Mouse (Mus musculus): Measurements from ENCODE around the gene Tubgcp2.

Gene Tubgcp2

DNA sequence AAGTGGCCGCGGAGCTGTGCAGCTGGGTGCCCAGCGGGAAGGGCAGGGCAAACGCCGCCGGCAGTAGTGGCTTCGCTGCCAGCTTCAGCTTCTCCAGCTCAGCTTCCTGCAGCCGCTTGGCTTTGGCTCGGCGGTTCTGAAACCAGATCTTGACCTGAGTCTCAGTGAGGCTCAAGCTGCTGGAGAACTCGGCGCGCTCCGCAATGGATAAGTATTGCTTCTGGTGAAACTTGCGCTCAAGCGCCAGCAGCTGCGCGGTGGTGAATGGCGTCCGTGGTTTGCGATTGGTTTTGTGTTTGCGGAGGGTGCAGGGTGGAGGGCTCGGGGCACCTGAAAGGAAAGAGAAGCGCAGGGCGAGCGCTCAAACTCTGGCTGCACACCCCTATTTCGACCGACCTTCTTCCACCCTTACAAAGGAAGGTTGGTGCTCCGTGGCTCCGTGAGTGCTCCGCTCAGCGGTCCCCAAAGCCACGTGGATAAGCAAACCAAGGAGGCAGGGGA, 11.4 kb upstream of the Tubgcp2 start:
- DNase-seq (ENCODE audit: low read depth, low spot score) = no peak

DNA sequence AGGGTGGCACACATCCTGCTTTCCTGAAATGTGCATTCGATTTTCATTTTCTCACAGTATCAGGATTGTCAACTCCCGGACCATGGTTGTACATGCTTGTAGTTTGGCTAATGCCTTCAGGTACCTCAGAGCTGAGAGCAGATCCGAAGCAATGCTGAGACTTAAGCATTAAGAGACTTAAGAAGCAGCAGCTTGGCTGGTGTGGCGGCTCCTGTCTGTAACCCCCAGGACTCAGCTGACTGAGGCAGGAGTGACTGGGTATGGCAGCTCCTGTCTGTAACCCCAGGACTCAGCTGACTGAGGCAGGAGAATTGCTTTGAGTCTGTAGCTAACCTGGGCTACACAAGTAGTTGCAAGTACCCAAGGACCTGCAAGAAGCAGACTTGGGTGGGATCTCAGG, 9.1 kb upstream of the Tubgcp2 start:
- DNase-seq (ENCODE audit: low read depth, low spot score) = no peak

DNA sequence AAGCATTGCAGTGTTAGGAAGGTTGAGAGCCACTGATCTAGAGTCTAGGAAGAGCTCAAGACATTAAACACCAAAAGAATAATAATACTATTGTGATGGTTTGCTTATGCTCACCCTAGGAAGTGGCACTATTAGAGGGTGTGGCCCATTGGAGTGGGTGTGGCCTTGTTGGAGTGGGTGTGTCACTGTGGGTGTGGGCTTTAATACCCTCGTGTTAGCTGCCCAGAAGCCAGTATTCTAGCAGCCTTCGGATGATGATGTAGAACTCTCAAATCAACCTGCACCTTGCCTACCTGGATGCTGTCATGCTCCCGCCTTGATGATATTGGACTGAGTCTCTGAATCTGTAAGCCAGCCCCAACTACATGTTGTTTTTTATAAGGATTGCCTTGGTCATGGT, 6.3 kb upstream of the Tubgcp2 start:
- DNase-seq (ENCODE audit: low read depth, low spot score) = no peak

DNA sequence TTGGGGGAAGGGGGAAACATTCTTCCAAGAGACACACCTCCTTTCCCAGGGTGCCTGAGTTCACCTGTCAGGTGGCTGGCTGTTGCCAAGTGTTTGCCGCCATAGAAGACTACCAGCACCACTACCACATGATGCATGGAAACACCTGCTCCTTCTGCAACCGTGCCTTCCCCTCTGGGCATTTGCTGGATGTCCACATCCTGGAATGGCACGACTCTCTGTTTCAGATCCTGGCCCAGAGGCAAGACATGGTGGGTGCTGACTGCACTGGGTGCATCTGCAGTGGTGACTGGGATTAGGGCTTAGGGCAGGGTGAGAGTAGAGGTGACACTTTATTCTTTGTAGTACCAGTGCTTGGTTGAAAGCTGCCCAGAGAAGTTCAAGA, 694 bp upstream of the Tubgcp2 start:
- no peak for DNase-seq (ENCODE audit: low read depth, low spot score)

DNA sequence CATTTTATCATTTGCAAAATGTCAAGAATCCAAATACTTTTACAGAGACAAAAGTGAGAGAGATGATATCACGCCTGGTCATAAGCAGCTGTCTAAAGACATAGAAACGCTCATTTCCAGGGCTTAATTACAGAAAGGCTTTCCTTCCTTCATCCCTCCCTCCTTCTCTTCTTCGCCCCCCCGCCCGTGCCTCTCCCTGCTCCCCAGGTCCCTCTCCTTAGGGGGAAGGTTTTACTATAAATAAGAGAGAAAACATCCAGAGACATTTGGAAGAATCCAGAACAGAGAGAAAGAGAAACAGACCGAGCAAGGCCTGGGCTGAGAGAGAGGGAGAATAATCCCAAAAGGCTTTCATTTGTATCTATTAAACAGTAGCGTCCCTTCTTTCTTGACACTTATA, 1.0 kb downstream of the Tubgcp2 start:
- DNase-seq (ENCODE audit: low read depth, low spot score) = no peak

DNA sequence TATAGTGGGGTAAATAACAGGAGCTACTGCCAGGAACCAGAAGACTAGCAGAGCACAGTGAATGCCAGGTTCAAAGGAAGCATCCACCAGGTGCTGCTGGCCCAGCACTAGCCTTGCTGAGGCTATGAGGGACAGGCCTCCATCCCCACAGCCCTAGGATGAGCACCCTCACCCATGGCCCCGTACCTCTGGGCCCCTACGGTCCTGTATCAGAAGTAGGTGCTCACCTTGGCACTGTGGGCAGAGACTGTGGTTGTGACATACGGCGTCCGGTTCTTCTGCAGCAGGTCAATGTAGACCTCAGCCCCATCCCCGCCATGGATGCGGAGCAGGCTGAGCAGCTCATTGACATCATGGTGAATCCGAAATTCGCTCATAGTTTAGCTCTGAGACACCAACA, 3.1 kb downstream of the Tubgcp2 start:
- no peak for DNase-seq (ENCODE audit: low read depth, low spot score)

DNA sequence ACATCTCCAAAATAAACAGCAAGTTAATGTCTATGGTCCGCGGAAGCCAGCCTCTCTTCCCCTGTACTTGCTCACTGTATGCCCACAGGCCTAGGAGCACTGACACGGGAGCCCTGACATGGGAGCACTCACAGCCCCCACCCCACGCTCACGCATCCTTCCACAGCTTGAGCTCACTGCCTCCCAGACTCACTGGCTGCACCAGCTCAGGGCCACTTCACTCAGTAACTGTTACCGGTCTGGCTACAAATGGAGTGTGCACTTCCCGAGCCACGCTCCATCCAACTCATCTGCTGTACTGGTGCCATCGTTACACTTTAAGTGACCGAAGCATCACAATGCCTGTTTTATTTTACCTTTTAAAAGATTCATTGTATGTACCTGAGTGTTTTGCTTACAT, 4.1 kb downstream of the Tubgcp2 start:
- DNase-seq (ENCODE audit: low read depth, low spot score) = no peak

DNA sequence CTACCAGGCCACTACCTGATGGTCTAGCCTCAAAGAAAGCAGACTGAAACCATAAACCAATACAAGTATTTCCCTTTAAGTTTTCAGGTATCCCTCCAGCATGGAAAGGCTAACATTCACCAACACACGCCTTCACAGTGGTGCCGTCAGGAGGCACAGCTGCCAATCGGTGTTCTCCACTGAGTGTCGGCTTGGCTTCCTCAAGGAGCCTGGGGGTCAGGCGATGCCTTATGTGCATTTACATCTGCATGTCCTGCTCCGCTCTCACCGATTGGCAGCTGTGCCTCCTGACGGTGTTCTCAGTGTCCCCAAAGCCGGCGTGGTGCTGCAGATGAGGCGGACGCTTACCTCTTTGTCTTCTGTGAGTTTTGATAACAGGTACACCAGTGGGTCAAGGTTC, 4.7 kb downstream of the Tubgcp2 start:
- DNase-seq (ENCODE audit: low read depth, low spot score) = no peak

DNA sequence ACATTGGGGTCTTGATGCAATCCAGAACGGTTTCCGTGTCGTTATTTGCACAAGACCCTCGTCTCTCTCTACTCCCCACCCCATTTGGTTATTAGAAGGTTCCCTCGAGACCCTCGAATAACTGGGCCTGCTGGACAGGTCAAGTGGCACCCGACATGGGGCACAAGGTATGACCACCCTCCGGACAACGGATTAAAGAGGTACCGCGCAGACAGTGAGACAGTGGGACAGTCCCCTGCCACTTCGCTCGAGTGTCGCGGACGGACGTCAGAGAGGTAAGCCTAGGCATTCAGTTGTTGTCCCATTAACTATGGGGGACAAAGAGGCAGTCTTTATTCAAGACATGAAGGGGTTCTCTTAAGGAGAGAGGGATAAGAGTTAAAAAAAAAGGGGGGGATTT, 25.1 kb downstream of the Tubgcp2 start:
- DNase-seq (ENCODE audit: low read depth, low spot score) = no peak

DNA sequence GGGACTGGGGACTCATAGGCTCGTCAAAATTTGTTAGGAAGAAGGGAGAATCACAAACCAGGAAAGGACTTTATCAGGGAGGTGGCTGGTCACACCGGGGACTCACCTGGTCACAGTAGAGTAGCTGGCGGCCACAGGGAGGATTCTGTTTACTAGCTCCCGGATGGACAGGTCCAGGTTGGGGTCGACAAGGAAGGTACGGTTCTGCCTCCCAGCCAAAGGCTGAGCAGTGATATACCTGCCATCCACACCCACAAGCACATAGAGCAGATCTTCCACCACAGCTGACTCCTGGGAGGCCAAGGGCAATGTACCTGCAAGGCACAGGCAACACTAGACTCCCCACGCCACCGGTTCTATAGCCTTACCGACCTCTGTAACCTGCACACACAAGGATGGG, 28.7 kb downstream of the Tubgcp2 start:
- DNase-seq (ENCODE audit: low read depth, low spot score) = no peak

DNA sequence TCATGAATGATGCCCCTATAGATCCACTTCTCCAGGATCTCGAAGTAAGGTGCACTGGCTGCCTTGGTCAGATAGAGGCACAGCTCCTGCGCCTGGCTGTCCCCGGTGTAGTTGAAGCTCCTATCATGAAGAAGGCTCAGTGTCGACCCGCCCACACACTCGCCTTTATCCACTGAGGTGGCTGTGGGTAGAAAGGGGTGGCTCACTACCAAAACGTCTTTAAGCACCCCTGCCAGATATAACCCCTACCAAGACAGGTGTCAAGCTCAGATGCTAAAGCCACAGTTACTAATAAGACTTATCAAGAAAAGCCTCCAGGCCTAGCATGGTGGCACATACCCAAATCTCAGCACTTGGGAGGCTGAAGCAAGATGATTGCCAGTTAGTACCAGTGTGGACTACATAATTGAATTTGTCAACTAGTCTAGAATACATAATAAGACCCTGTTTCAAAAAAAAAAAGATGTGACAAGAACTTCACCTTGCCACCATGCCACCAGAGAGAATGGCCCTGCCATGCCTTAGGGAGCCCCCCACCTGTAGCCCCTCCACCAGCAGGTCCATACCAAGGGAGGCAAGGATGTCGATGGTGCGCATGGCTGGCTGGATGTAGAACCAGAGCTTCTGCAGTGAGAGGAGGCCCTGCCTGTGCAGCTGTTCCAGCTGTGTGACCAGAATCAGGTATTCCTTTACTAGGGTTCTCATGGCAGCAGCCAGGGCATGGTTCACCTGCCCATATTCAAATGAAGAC, 29.4 kb downstream of the Tubgcp2 start:
- no peak for DNase-seq (ENCODE audit: low read depth, low spot score)

DNA sequence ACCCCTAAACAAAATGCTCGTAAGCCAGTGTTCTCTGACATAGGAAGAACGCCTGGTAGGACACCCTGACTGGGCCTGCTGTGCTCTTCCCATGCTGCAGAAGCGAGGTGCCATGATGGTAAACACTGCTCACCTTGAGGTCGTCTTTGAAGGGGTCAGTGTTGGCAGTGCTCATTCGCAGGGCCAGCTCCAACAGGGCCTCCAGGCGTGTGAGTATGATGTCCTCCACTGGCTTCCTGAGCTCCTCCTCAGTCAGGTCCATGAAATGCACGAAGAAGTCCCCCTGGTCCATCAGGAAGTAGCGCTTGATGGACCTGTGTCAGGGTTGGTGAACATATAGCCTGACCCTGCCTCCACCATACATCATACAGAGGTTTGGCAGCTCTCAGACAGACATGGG, 31.8 kb downstream of the Tubgcp2 start:
- DNase-seq (ENCODE audit: low read depth, low spot score) = no peak

DNA sequence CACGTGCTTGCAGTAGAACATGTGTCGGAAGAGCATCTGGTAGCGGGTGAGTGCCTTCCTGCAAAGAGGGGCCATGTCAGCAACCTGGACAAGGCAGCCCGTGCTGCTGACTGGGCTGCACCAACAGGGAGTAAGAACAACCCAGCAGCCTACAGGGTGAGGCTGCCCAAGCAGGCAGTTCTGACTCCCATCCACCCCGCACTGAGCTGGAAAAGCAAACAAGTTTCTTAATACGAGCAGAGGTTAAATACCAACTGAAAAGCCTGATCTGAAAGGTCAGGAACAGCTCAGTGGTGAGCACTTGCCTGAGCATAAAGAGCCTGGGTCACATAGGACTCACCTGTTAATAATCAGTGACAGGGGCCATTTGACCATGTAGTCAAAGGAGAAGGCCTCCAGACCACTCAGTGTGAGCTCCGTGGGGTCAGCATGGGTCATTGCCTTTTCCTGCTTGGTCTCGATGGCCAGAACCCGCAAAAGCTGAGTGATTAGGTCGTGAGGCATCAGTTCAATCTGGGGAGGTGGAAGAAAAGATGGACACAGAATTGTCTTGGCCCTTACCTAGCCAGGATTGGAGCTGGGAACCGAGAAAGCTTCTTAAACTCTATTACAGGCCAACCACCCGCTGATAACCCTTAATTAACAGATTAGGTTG, 35.3 kb downstream of the Tubgcp2 start:
- no peak for DNase-seq (ENCODE audit: low read depth, low spot score)

DNA sequence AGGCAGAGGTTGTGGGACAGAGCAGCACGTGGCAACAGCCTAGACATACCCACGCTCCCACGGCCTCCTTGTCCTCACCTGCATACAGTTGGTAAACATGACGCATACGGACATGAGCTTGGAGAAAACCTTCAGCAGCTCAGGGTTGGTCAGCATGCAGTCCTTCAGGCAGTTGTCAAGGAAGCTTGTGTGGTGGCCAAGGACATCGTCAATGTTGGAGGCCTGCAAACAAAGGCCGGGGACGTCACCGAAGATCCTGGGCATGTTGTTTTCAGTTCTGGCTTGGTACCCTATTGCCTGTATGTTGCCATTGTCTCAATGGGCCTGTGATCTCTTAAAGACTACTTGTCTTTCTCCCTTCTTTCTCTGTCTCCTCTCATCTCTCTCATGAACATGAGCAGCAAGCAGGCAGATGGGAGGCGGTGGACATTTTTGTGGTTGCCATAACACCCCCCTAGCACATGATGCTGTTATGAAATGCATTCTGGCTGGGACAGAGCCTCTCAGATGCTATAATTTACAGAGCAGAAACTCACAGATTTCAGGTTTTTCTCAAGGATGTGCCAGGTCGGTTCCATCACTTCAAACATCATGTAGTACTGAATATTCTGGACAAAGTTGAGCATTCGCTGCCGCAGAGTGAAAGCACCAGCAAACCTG, 37.6 kb downstream of the Tubgcp2 start:
- DNase-seq (ENCODE audit: low read depth, low spot score) = no peak

DNA sequence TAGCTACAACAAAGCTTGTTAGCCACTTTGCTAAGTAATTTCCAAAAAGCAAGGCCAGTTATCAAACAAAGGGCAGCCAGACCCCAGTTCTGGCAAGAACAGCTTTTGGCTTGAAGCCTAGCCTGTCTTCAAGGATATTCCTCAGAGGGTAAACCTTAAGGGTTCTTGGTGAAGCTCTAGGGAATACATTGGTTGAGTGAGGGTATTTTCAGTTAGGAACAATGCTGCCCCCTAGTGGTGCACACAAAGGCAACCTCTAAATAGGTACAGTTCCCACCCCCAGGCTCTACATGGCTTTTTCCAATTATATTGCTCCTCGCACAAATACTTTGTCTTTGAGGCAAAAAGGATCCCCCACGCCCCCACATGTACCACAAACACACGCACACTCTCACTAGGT, 41.8 kb downstream of the Tubgcp2 start:
- DNase-seq (ENCODE audit: low read depth, low spot score) = peak; percentile 89

DNA sequence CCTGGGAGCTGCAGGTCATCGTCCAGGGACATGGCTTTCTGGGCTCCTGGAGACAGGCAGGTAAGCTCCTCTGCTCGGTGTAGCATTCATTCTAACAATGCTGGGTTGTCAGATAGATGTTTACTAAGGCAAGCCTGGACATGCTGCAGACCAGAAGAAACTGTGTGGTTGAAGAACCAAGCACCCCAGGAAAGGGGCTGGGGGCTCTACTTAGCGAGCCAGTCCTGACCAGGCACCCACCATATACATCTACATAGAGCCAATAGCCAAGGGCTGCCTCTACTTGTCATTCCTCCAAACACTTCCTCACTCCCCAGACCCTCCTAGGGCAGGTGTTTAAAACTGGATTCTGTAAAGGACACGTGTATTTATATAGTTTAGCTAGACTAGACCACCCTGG, 42.3 kb downstream of the Tubgcp2 start:
- no peak for DNase-seq (ENCODE audit: low read depth, low spot score)

DNA sequence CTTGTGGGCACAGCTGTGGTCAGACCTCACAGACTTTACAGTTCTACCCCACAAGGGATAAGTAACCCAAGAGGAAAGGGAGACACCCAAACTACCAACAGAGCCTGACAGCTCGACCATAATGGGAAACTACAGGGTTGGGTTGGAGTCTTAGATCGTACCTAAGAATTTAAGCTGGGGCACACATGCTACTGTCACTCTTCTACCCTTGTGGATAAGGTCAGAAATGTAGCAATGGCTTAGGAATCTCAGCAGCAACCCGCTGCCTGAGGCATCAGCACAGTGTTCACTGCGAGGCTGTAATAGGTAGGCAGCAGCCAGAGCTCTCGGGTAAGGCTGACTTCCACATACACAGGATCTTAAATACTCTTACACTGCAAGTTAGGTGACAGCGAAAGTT, 42.9 kb downstream of the Tubgcp2 start:
- DNase-seq (ENCODE audit: low read depth, low spot score) = no peak

DNA sequence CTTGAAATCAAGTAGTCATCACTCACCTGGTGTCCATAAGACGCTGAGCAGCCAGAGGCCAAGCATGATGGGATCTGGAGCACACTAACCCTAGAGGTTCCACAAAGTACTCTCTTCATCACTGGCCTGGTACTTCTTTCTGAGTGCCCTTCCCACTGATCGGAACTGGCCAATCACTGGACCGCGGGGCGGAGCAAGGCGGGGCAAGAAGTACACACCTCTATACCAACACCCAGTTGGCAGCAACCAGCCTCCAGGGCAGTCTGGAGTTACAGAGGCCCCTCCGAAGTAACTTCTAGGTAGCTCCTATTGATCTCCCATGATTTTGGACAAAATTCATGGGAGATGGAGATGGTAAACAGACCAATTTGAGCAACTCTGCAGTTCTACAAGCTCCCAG, 44.1 kb downstream of the Tubgcp2 start, which contains the start of gene Adam8:
Gene Adam8 (minus strand): TSS at position 157 of the 400 bp plus-strand sequence.
- peak; percentile 65 for DNase-seq (ENCODE audit: low read depth, low spot score)

DNA sequence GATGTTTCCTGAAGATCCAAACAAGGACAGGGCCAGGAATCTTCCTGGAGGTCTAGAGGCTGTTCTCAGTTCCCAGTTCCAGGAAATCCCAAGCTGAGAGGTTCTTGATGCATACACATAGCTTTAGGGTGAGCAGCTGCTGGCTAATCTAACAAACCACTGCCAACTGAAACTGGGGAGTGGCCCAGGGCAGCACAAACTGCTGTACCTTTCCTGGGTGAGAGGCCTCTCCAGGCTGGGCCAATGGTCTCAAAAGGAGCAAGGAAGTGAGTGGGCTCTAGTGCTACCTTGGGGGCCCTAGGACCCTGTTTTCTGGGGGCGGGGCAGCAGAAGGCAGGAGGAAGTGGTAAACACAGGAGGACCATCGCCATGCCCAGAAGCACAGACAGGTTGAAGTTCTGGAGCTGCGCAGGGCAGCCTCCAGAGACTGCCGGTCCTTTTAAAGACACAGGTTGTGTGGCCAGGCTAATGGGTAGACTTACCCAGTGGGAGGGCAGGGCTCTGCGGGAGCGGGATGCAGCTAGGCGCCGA, 45.5 kb downstream of the Tubgcp2 start:
- DNase-seq (ENCODE audit: low read depth, low spot score) = no peak

DNA sequence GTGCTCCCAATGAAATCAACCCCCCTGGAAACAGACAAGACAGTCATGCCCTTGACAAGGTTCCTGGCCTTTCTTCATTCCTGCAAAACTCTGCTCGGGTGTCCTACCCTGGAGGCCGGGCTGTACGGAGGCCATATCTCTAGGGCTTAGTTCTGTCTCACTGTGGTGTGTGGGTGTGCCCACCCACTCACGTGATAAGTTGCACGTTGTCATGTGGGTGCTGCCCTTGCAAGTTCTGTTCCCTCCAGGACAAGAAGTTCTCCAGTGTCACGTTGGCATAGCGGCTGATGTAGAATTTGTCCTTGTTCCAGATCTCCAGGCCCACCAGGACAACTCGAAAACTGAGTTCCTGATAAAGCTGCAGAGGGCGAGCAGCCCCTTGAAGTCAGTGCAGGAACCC, 48.2 kb downstream of the Tubgcp2 start:
- DNase-seq (ENCODE audit: low read depth, low spot score) = no peak

DNA sequence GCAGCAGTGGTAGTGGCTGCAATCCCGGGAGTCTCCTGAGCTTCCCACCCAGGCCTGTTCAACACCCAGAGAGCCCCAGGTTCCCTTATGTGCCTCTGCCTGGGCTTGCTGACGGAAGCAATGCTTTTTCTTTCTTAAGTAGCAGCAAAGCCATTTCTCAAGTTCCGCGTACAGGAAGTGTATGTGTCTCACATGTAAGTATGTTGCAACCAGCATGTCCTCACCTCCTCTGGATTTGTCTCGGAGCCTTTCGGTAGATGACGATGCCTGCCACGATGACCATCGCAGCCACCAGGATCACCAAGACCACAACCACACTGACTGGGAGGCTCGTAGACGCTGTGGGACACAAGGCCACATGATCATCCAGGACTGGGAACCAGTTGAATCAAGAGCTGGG, 52.0 kb downstream of the Tubgcp2 start:
- no peak for DNase-seq (ENCODE audit: low read depth, low spot score)

DNA sequence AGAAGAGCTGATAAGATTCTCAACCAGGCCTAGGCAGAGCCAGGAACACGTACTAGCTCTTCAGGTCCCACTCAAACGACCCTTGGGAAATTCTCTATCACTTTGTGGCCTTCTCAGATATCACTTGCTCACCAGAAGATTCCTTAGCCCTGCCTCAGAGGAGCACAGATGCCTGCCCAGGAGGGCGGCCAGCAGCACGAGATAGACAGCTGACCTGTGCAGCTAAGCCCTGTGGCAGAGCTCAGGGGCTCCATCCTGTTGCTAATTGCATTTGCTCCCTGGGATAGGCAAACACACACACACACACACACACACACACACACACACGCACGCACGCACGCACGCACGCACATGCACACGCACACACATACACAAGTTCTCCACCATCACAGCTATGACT, 54.4 kb downstream of the Tubgcp2 start:
- DNase-seq (ENCODE audit: low read depth, low spot score) = no peak

DNA sequence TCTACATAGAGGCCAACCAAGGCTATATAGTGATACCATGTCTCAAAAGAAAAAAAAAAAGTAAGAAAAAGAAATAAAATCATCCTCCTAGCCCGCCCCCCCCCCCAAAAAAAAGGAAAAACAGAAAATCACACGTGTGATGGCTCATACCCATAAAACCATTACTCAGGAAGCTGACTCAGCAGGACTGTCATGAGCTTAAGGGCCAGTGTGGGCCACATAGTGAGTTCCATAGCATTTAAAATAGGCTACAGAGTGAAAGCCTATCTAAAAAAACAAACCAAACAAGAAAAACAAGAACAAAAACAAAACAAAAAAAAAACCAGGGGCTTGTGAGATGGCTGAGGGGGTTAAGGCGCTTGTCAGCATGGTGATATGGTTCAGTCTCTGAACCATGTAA, 55.7 kb downstream of the Tubgcp2 start:
- no peak for DNase-seq (ENCODE audit: low read depth, low spot score)

Data from CD4-positive, CD25-positive, alpha-beta regulatory T cell, adult 2 months (primary cell).